Mouse (Mus musculus) lung, postnatal 0 days (tissue): ENCODE results near the gene 4930595D18Rik.

Experiments
- CTCF ChIP-seq: IDR thresholded peaks from 2 replicates; pipeline ENCODE4 v1.5.1; 2016; ENCODE audit warnings: antibody characterized with exemption, mild to moderate bottlenecking
- EP300 ChIP-seq: IDR thresholded peaks from 2 replicates; pipeline ENCODE4 v1.6.1; 2016; ENCODE audit warnings: antibody characterized with exemption, mild to moderate bottlenecking, control low read depth

DNA sequence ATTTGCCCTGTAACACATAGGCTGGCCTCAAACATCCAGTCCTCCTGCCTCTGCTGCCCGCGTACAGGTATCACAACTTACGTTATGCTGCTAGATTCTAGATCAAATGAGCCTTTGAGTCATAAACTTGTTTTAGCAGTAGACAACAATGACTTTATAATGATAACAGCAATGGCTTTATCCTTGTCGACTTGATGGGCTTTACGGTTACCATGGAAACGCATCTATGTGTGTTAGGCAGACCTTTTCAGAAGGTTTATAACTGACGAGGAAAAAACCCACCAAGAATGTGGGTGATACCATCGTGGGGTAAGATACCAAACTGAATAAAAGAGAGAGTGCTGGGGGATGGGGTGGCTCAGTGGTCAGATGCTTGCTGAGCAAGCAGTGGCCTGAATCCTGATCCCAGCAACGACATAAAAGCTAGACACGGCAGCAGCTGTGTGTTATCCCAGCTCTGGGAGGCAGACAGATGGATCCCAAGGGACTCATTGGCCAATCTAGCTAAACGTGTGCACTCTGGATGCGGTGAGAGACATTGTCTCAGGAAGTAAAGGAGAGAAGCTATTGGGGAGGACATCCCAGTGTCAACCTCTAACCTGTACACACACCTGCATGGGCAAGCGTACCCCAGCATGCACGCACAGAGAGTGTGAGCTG, 59.6 kb downstream of the 4930595D18Rik start:
- TF ChIP-seq CTCF: no peak
- no peak for TF ChIP-seq EP300
